Mouse (Mus musculus): ENCODE measurements around the gene Galnt12.

Gene Galnt12

GRCm38 (mm10) chr4:47150806-47151205 is 59.1 kb downstream of the Galnt12 start:
- no peak for DNase-seq (ENCODE audit: low spot score in 2 of 2)

GRCm38 (mm10) chr4:47151553-47152183 is 60.0 kb downstream of the Galnt12 start:
- no peak for DNase-seq (ENCODE audit: low spot score in 2 of 2)

GRCm38 (mm10) chr4:47161103-47161755 is 69.5 kb downstream of the Galnt12 start:
- DNase-seq (ENCODE audit: low spot score in 2 of 2), result no peak

- DNase-seq (ENCODE audit: low spot score in 2 of 2), result no peak
Observed at GRCm38 (mm10) chr4:47161756-47162587, 70.3 kb downstream of the Galnt12 start.

- DNase-seq (ENCODE audit: low spot score in 2 of 2), result no peak
Observed at GRCm38 (mm10) chr4:47172314-47172713, 80.6 kb downstream of the Galnt12 start.
